Mouse (Mus musculus): Measurements from ENCODE around the gene Antxr2.

- no peak for TF ChIP-seq CTCF (IDR thresholded peaks at IDR 0.05)
- no peak for TF ChIP-seq EP300 (IDR thresholded peaks at IDR 0.05; ENCODE audit: insufficient read depth, low read depth, low read length)
- TF ChIP-seq POLR2A (IDR thresholded peaks at IDR 0.05; ENCODE audit: insufficient read depth, low read depth, low read length): no peak
These were observed 31.5 kb downstream of the Antxr2 start for GRCm38 (mm10) chr5:97999261-97999824.

Measured in heart, adult 2 months (tissue).